Mouse (Mus musculus) stomach, embryonic 15.5 days (tissue): ENCODE measurements at regions not wholly inside any gene's neighbourhood (a gene's known extent, or its start where the extent isn't known, plus 50 kb on each side); places are given as distances from the start of the nearest gene placed in this dataset.

Experiments
- ATAC-seq: fragments of 200-750 bp; cut with Nextera tagmentation; 2 replicates; pipeline ENCODE4 v1.8.0; 2017; ENCODE audit warnings: low read depth, moderate number of reproducible peaks, moderate TSS enrichment; ENCODE audit not compliant: insufficient read depth, low FRiP score
- H3K27ac ChIP-seq: fragments of 300-500 bp; sonication (generic); 2 replicates; pipeline ENCODE4 v1.5.1; 2015; ENCODE audit warnings: mild to moderate bottlenecking, inconsistent platforms
- H3K27me3 ChIP-seq: fragments of 300-500 bp; sonication (generic); replicated peaks from 2 replicates; pipeline ENCODE4 v1.6.1; 2015; ENCODE audit warnings: inconsistent platforms
- H3K36me3 ChIP-seq: fragments of 300-500 bp; sonication (generic); 2 replicates; pipeline ENCODE4 v1.6.1; 2015; ENCODE audit warnings: inconsistent platforms
- H3K4me1 ChIP-seq: fragments of 300-500 bp; sonication (generic); 2 replicates; pipeline ENCODE4 v1.6.1; 2015; ENCODE audit warnings: inconsistent platforms
- H3K4me2 ChIP-seq: fragments of 300-500 bp; sonication (generic); 2 replicates; pipeline ENCODE4 v1.6.1; 2015; ENCODE audit warnings: mild to moderate bottlenecking, inconsistent platforms
- H3K4me3 ChIP-seq: fragments of 300-500 bp; sonication (generic); replicated peaks from 2 replicates; pipeline ENCODE4 v1.5.1; 2015; ENCODE audit warnings: inconsistent platforms
- H3K9ac ChIP-seq: fragments of 300-500 bp; sonication (generic); 2 replicates; pipeline ENCODE4 v1.6.1; 2015; ENCODE audit warnings: inconsistent platforms
- H3K9me3 ChIP-seq: fragments of 300-500 bp; sonication (generic); 2 replicates; pipeline ENCODE4 v1.6.1; 2016; ENCODE audit warnings: inconsistent platforms
- WGBS: fragments of 180-500 bp; shearing (Covaris S2); methylation state at CpG from one replicate; pipeline ENCODE4 v1.1.7; 2015; 5-methylcytosine and 5-hydroxymethylcytosine counted together

- Histone ChIP-seq H3K4me3 (no peak overlapping the region), H3K36me3 (no peaks in the 10 kb centered on the region), H3K4me2 (no peak overlapping the region), H3K9ac (no peak overlapping the region), H3K9me3 (no peaks in the 10 kb centered on the region), H3K4me1 (no peaks in the 10 kb centered on the region), H3K27me3 (no peaks in the 10 kb centered on the region), H3K27ac (no peak overlapping the region)
- 83% methylated on average over 10 of the region's 10 CpGs for WGBS
- ATAC-seq, result no peak
Observed at GRCm38 (mm10) chr2:45485477-45485876, 368.3 kb upstream of the Zeb2 start.

- H3K4me1 ChIP-seq, result no peaks in the 10 kb centered on the region
- ATAC-seq, result no peak
- no peaks in the 10 kb centered on the region for H3K27me3 ChIP-seq
- WGBS, result 79% methylated on average over 2 of the region's 2 CpGs
- no peaks in the 10 kb centered on the region for H3K9me3 ChIP-seq
- no peak overlapping the region for H3K27ac ChIP-seq
- H3K4me2 ChIP-seq, result no peak overlapping the region
- H3K9ac ChIP-seq, result no peak overlapping the region
- no peak overlapping the region for H3K4me3 ChIP-seq
- no peaks in the 10 kb centered on the region for H3K36me3 ChIP-seq
Observed at GRCm38 (mm10) chr2:45480671-45481070, 363.5 kb upstream of the Zeb2 start.

- Histone ChIP-seq H3K4me2 (no peak overlapping the region), H3K4me1 (no peaks in the 10 kb centered on the region), H3K9ac (no peak overlapping the region), H3K4me3 (no peak overlapping the region), H3K27me3 (no peaks in the 10 kb centered on the region), H3K36me3 (no peaks in the 10 kb centered on the region), H3K27ac (no peak overlapping the region), H3K9me3 (no peaks in the 10 kb centered on the region)
- ATAC-seq, result no peak
Observed at GRCm38 (mm10) chr2:45475996-45476395, 358.8 kb upstream of the Zeb2 start.

DNA sequence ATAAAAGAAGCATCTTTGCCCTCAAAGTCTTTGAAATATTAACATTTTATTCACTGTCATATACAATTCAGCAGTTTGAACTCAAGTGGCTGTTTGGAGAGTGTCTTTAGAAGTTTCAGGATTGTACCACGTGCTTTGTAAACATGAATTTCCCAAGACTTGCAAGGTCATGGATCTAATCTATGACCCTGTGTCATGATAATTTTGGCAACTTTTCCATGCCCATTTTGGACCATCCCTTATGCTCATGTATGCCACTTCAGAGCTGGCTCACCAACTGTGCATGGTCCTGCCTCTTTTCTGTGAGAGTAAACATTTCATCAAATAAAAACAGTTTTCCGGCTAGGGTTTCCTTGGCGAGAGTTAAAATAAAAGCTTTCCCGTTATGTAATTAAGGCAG is 347.1 kb upstream of the Zeb2 start:
- 66% methylated on average over 4 of the region's 4 CpGs for WGBS
- Histone ChIP-seq H3K27me3 (no peaks in the 10 kb centered on the region), H3K36me3 (no peaks in the 10 kb centered on the region), H3K9ac (no peak overlapping the region), H3K9me3 (no peaks in the 10 kb centered on the region), H3K4me1 (no peaks in the 10 kb centered on the region), H3K4me2 (no peak overlapping the region), H3K4me3 (no peak overlapping the region), H3K27ac (no peak overlapping the region)
- ATAC-seq, result no peak

DNA sequence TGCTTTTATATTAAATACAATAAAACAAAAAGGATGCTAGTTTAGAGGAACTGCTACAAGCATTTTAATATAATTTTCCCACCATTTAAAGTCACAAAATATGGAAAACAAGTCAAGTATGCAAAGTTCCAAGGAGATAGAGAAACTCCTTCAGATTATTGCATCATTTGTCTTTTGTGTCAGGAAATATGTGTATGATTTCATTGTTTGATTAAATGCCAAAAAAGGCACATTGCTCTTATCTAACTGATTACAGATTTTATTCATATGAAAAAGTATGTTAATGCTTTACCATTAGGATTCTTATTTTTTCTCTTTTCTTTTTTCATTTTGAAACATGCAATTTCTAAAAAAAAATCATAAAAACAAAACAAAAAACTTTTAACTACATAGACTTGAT is 342.2 kb upstream of the Zeb2 start:
- Histone ChIP-seq H3K27ac (no peak overlapping the region), H3K9me3 (no peaks in the 10 kb centered on the region), H3K9ac (no peak overlapping the region), H3K36me3 (no peaks in the 10 kb centered on the region), H3K4me3 (no peak overlapping the region), H3K4me2 (no peak overlapping the region), H3K27me3 (no peaks in the 10 kb centered on the region), H3K4me1 (no peaks in the 10 kb centered on the region)
- no peak for ATAC-seq

DNA sequence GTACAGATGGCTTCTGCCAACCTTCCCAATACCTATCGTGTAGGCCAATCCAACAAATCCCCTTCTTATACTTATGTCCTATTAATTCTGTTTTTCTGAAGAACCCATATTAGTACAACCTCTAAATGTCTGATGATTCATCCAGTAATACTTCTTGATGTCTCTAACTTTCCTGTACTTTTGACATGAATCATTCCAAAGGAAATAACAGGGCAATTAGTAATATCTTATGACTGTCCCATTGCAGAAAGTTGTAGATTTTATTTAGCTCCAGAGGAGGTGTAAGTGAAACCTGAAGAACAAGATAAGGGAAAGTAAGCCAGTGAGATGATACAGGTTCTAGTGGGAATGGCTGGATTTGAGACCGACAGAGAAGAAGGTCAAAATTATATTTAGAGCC is 337.6 kb upstream of the Zeb2 start:
- H3K9ac ChIP-seq, result no peak overlapping the region
- H3K4me3 ChIP-seq, result no peak overlapping the region
- no peaks in the 10 kb centered on the region for H3K4me1 ChIP-seq
- 81% methylated on average over 2 of the region's 2 CpGs for WGBS
- no peaks in the 10 kb centered on the region for H3K27me3 ChIP-seq
- H3K9me3 ChIP-seq, result no peaks in the 10 kb centered on the region
- no peak for ATAC-seq
- no peak overlapping the region for H3K27ac ChIP-seq
- H3K36me3 ChIP-seq, result no peaks in the 10 kb centered on the region
- no peak overlapping the region for H3K4me2 ChIP-seq

DNA sequence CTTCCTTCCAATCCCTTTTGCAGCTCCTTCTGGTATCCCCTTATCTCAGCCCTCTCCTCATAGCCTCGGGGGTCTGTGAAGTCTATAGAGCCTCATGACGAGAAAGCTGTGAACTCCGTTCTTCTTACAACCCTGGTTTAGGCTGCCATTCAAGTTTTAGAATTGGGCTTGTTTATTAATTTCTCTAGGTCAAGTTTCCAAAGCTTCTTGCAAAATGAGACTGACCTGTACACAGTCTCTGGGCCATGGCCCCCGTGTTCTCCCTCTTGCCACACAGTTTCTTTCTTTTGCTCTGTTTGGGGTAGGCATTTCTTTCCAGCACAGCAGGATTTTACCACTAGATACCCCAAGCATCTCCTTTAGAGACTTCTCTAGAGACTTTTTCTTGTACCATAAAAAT is 322.0 kb upstream of the Zeb2 start:
- ATAC-seq, result no peak
- no peak overlapping the region for H3K4me3 ChIP-seq

DNA sequence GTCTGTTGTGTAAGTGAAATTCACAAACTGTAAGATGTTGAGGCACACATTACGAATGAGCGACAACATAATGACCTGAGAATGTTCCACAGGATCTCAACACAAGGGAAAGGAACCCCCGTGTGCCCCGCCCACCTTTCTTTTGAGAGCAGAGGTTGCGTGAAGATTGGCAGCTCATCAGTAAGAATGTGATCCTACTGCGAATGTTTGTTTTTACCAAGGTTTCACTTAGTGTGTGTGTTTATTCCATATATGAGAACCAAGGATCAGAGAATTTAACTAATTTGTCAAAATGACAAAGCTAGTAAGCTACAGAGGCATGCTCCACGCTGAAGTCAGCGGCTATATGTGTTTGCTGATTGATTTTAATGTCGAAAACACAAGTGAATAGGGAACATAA is 321.5 kb upstream of the Zeb2 start:
- Histone ChIP-seq H3K4me2 (no peak overlapping the region), H3K9ac (no peak overlapping the region), H3K4me1 (no peaks in the 10 kb centered on the region), H3K4me3 (no peak overlapping the region), H3K27ac (no peak overlapping the region), H3K27me3 (no peaks in the 10 kb centered on the region), H3K9me3 (no peaks in the 10 kb centered on the region), H3K36me3 (no peaks in the 10 kb centered on the region)
- no peak for ATAC-seq
- WGBS, result 41% methylated on average over 9 of the region's 9 CpGs

More for the DNA sequence above, 322.0 kb upstream of the Zeb2 start:
- H3K27ac ChIP-seq, result no peak overlapping the region
- no peak overlapping the region for H3K4me2 ChIP-seq
- no peaks in the 10 kb centered on the region for H3K9me3 ChIP-seq
- H3K27me3 ChIP-seq, result no peaks in the 10 kb centered on the region
- H3K36me3 ChIP-seq, result no peaks in the 10 kb centered on the region
- 39% methylated on average over 4 of the region's 4 CpGs for WGBS
- no peak overlapping the region for H3K9ac ChIP-seq
- no peaks in the 10 kb centered on the region for H3K4me1 ChIP-seq

GRCm38 (mm10) chr2:45435261-45435980 is 318.2 kb upstream of the Zeb2 start:
- Histone ChIP-seq H3K4me3 (no peak overlapping the region), H3K27me3 (no peaks in the 10 kb centered on the region), H3K36me3 (no peaks in the 10 kb centered on the region), H3K9ac (no peak overlapping the region), H3K4me2 (no peak overlapping the region), H3K4me1 (no peaks in the 10 kb centered on the region), H3K9me3 (no peaks in the 10 kb centered on the region), H3K27ac (no peak overlapping the region)
- ATAC-seq, result no peak
- WGBS, result 65% methylated on average over 6 of the region's 6 CpGs

DNA sequence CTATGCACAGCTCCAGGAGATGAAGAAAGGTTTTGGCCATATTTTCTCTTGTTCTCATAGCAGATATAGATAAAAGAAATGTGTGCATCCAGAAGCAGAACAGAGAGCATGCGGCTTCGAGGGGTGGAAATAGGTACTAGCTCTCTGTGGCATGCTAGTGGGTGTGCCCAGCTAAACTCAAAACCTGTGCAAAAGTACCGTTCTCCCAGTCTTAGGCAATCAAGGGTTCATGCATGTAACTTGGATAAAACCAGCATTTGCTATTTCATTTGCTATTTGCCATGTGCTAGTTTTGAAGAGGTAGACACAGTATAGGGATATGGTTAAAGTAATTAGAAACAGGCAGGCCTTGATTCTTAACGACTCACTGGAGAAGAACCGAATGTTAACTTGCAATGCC is 317.6 kb upstream of the Zeb2 start:
- H3K36me3 ChIP-seq, result no peaks in the 10 kb centered on the region
- no peaks in the 10 kb centered on the region for H3K4me1 ChIP-seq
- no peak overlapping the region for H3K9ac ChIP-seq
- H3K4me2 ChIP-seq, result no peak overlapping the region
- H3K27me3 ChIP-seq, result no peaks in the 10 kb centered on the region
- no peak overlapping the region for H3K4me3 ChIP-seq
- WGBS, result 91% methylated on average over 5 of the region's 5 CpGs
- no peaks in the 10 kb centered on the region for H3K9me3 ChIP-seq
- H3K27ac ChIP-seq, result no peak overlapping the region
- ATAC-seq, result no peak

- 83% methylated on average over 1 of the region's 1 CpGs for WGBS
- Histone ChIP-seq H3K27ac (no peak overlapping the region), H3K27me3 (no peaks in the 10 kb centered on the region), H3K4me2 (no peak overlapping the region), H3K4me3 (no peak overlapping the region), H3K36me3 (no peaks in the 10 kb centered on the region), H3K9me3 (no peaks in the 10 kb centered on the region), H3K4me1 (no peaks in the 10 kb centered on the region), H3K9ac (no peak overlapping the region)
- no peak for ATAC-seq
Observed at GRCm38 (mm10) chr2:45434169-45434568, 317.0 kb upstream of the Zeb2 start.

DNA sequence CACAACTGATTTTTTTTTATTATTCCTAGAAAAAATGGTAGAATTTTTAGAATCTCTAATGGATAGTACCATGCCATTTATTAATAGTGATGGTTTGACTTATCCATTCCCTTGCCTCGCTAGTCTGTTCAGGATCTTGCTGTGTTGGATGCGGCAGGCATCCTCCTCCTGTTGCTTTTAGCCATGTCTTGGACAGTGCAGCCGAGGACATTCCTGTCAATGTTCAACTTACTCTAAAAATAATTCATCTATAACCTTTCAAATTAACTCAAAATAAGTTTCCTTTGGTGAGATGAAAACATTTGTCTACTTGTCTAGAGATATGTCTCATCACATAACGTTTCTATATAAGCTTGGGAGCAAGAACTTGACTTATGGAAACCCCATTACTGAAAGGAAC is 314.2 kb upstream of the Zeb2 start:
- no peak for ATAC-seq
- no peaks in the 10 kb centered on the region for H3K9me3 ChIP-seq
- H3K27ac ChIP-seq, result no peak overlapping the region
- H3K4me3 ChIP-seq, result no peak overlapping the region
- H3K36me3 ChIP-seq, result no peaks in the 10 kb centered on the region
- H3K9ac ChIP-seq, result no peak overlapping the region
- H3K4me2 ChIP-seq, result no peak overlapping the region
- H3K27me3 ChIP-seq, result no peaks in the 10 kb centered on the region
- H3K4me1 ChIP-seq, result no peaks in the 10 kb centered on the region
- 89% methylated on average over 4 of the region's 4 CpGs for WGBS

DNA sequence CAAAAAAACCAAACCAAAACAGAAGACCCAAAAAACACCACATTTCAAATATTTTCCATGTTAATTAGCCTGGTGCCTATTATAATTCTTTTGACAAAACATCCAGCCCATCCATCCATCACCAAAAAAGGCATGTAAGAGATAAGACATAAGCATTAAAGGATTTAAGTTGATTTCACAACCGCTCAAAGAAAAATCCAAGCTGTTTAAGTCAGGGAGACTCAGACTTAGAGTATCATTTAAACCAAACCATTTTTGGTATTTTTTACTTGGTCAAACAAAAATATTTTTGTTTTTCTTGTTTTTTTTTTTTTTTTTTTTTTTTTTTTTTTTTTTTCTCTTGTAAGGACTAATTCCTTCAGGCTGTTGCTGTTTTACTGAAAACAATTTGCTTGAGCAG is 304.6 kb upstream of the Zeb2 start:
- WGBS, result 65% methylated on average over 1 of the region's 1 CpGs
- H3K9me3 ChIP-seq, result no peaks in the 10 kb centered on the region
- no peaks in the 10 kb centered on the region for H3K36me3 ChIP-seq
- no peak overlapping the region for H3K27ac ChIP-seq
- no peaks in the 10 kb centered on the region for H3K27me3 ChIP-seq
- H3K4me2 ChIP-seq, result no peak overlapping the region
- no peaks in the 10 kb centered on the region for H3K4me1 ChIP-seq
- no peak for ATAC-seq
- no peak overlapping the region for H3K9ac ChIP-seq
- no peak overlapping the region for H3K4me3 ChIP-seq
